Mouse (Mus musculus) embryonic fibroblast, embryonic 13.5 days (primary cell): ENCODE measurements around the gene Pgm1.

Experiments
- CTCF ChIP-seq: IDR thresholded peaks from 2 replicates; pipeline ENCODE4 v1.5.1; 2011; ENCODE audit warnings: mild to moderate bottlenecking, control low read depth, low read length, moderate library complexity, borderline replicate concordance; ENCODE audit not compliant: insufficient read depth
- POLR2A ChIP-seq: IDR thresholded peaks from 2 replicates; pipeline ENCODE4 v1.6.1; 2011; ENCODE audit warnings: low read depth, mild to moderate bottlenecking, control low read depth, low read length, moderate library complexity

GRCm38 (mm10) chr4:99966555-99966954 is 37.3 kb downstream of the Pgm1 start:
- TF ChIP-seq POLR2A: no peak
- TF ChIP-seq CTCF: no peak
